Mouse (Mus musculus) CD4-positive naive resting alpha-beta T cell, adult 57 days (primary cell): ENCODE results near the gene Mpzl3. TPM values are rescaled to one million over a fixed set of nuclear protein-coding genes. Genes with fewer than 3 reads are reported as not detected.

ENCODE experiments used
- total RNA-seq: library from RNA; stranded (reverse); gene quantifications from one replicate; pipeline ENCODE4 v1.2.4, GENCODE M21; 2023

The Mpzl3 gene
- total RNA-seq: 16.9 TPM

DNA sequence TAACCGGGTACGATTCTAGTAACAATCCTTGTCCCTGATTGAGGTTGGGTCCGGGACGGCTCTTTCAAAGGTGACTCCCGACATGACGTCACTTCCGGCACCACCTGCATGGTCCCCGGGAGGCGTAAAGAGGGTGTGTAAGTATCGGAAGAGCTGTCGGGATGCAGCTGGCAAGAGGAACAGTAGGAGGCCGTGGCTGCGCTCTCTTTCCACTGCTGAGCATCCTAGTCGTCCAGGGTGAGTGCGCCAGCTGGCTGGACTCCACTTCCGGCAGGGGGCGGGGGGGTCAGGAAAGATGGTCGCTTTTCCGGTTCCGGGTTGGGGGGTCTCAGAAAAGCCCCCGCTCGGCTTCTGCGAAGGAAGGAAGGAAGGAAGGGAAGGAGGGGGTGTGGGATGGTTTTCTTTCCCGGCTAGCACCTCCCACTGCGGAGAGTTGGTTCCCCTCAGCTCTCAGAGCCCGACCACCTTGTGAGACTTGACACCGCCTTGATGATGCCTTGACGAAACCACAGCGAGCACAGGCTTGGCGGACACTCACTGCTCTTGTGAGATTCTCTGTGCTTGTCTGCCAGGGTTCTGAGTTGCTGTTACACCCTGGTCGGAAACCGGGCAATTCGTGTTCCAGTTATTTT is at the start of gene Mpzl3:
Gene Mpzl3 (plus strand): TSS at position 105 of the 632 bp plus-strand sequence.

DNA sequence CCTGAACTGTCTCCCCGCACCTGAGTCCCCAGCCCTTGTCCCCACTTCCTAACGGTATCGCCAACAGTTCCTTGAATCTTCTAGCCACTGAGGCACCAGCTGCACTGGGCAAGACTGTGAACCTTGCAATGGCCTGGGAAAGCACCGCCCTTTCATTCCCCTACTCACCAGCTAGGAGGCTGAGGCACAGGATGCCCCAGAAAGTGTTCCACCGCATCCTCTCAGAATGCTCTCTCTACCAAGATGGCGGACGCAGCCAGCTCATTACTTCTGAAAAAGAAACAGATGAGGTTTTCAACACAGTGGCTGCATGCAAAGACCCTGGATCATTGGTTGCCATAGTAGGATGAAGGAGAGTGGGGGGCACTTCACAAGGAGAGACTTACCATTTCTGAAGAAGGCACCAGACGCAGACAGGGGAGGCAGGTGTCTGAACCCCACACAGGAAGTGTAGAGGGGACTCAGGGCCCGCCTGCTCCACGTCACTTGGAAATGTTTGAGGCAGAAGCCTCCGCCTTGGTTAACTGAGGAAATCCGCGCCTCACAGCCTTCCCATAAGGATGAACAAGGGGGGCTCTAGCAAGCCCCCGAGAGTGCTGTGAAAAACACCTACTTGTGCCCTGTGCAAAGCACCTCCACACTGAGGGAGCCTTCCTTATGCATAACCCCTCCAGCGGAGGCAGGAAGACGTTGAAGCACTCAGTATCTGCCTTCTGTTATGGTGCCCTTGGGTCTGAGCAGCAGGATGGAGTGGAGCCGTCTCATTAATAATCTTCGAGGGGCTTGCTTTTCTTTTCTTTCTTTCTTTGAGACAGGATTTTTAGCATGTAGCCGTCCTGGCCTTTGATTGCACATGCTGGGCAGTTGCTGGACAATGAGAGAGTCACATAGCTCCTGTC is 45.6 kb upstream of the Mpzl3 start, which contains the start of gene Cd3e:
Gene Cd3e (minus strand): TSS at position 448 of the 899 bp plus-strand sequence.

DNA sequence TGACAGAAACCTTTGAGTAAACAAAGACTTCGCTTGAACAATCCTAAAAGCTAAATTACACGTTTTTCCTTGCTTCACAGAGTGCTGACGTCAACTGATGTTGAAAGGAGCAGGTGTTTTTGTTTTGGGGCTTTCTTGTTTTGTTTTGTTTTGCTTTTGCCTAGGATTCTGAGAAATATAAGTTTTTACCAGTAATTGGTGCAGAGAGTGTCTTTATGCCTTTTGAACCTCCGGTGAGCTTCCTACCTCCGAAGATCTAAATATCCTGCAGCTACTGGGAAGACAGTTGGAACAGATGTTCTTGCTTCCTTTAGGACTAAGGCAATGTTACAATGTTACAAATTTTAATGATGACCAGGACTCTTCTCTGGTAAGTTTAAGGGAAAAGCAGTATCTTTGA is 15.5 kb upstream of the Mpzl3 start, which contains the start of gene Mpzl2:
Gene Mpzl2 (plus strand): TSS at position 301 of the 400 bp plus-strand sequence.

DNA sequence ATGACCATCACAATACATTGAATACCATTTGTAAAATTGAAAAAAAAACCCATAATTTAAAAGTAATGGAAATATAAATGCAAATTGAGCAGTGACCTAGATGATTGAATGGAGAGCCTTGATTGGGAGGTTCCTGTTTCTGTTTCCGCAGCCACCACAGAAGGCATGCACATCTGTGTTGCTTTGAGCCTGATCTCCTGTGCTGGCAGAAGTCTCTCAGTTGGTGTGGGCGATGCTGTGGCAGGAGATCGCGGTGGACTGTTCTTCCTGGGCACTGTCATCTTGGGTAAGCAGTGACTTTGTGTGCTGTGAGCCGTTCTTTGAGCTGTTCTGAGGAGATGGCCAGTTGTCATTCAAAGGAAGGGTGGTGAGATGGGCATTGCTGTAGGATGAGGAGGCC is 24.0 kb downstream of the Mpzl3 start, which contains the start of gene Jaml:
Gene Jaml (plus strand): TSS at position 173 of the 400 bp plus-strand sequence.

DNA sequence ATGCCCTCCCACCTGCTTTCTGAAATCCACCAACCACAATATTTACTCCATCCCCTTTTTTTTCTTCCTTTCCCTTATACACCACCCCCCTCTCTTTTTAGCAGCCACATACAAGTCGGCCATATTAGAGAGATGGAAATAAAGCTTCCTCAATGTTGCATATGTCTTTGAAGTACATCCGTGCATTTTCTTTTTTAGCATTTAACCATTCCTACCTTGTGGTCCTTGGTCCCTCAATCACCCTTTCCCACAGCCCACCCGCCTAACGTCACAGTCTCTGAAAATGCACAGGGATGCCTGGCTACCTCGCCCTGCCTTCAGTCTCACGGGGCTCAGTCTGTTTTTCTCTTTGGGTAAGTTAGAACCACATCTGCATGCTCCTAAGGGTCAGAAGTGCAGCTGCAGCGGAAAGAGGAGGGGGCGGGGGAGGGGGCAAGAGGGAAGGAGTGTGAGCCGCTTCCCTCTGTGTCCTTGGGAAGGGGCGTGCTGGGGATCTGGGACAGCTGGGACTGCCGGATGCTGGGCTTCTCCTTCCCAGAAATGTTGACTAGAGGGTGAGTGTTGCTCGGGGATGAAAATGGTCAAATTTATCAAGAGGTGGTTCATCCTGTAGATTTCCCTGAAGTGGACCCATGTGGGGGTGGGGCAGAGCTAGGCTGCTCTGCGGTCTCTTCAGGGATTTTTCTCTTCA is 62.9 kb downstream of the Mpzl3 start, which contains the start of gene Scn2b:
Gene Scn2b (plus strand): TSS at position 42 of the 691 bp plus-strand sequence.

Other genes with a start within 250 kb of the Mpzl3 start
- gene Kmt2a, start 173.9 kb upstream of the Mpzl3 start, total RNA-seq: 156 TPM
- 145 TPM for gene Atp5l, start 134.4 kb upstream of the Mpzl3 start, total RNA-seq
- 118 TPM for gene Ube4a, start 89.6 kb upstream of the Mpzl3 start, total RNA-seq
- 487 TPM for gene Cd3g, start 74.8 kb upstream of the Mpzl3 start, total RNA-seq
- 428 TPM for gene Cd3d, start 73.4 kb upstream of the Mpzl3 start, total RNA-seq
- gene Cd3e, start 45.6 kb upstream of the Mpzl3 start, total RNA-seq: 844 TPM
- gene Mpzl2, start 15.4 kb upstream of the Mpzl3 start, total RNA-seq: 0.41 TPM
- gene Jaml, start 24.0 kb downstream of the Mpzl3 start, total RNA-seq: 9.7 TPM
- gene Scn2b, start 62.6 kb downstream of the Mpzl3 start, total RNA-seq: 0.27 TPM
- gene Scn4b, start 83.2 kb downstream of the Mpzl3 start, total RNA-seq: 0.12 TPM
- gene BC049352, start 126.8 kb downstream of the Mpzl3 start, total RNA-seq: not detected
- gene Tmprss4, start 148.9 kb downstream of the Mpzl3 start, total RNA-seq: not detected
- gene Il10ra, start 214.0 kb downstream of the Mpzl3 start, total RNA-seq: 24.9 TPM